Mouse (Mus musculus) layer of hippocampus, adult 6 months (tissue): ENCODE data around the gene Rpl37a. TPM values are rescaled to one million over a fixed set of nuclear protein-coding genes. Genes with fewer than 3 reads are reported as not detected.

Source experiments
- long read RNA-seq, 2 experiments: library from polyadenylated mRNA; unstranded; transcript quantifications; one replicate each; pipeline ENCODE4 v2.0.0; 2019 to 2020
- polyA plus RNA-seq: library from polyadenylated mRNA; unstranded; fragments of <200 nt; fragmentation: Nextera tagmentation; gene quantifications from 2 replicates; pipeline ENCODE4 v1.2.3, GENCODE M21; 2021

Rpl37a gene
- 1,687 and 1,757 TPM in 2 replicates for polyA plus RNA-seq
- long read RNA-seq, experiment 1, transcript Rpl37a-204 (3 exons, 665 nt): minor isoform, 21 of 731 reads
- long read RNA-seq, experiment 1, transcript Rpl37a-201 (4 exons, 558 nt): major isoform, 703 of 731 reads
- long read RNA-seq, experiment 1, partial matches to known transcripts: 0 of 731 reads
- long read RNA-seq, experiment 1, other reads (novel, unspliced or antisense): 7 of 731 reads
- long read RNA-seq, experiment 2, transcript Rpl37a-201 (4 exons, 558 nt): major isoform, 48 of 52 reads
- long read RNA-seq, experiment 2, partial matches to known transcripts: 0 of 52 reads
- long read RNA-seq, experiment 2, other reads (novel, unspliced or antisense): 2 of 52 reads

DNA sequence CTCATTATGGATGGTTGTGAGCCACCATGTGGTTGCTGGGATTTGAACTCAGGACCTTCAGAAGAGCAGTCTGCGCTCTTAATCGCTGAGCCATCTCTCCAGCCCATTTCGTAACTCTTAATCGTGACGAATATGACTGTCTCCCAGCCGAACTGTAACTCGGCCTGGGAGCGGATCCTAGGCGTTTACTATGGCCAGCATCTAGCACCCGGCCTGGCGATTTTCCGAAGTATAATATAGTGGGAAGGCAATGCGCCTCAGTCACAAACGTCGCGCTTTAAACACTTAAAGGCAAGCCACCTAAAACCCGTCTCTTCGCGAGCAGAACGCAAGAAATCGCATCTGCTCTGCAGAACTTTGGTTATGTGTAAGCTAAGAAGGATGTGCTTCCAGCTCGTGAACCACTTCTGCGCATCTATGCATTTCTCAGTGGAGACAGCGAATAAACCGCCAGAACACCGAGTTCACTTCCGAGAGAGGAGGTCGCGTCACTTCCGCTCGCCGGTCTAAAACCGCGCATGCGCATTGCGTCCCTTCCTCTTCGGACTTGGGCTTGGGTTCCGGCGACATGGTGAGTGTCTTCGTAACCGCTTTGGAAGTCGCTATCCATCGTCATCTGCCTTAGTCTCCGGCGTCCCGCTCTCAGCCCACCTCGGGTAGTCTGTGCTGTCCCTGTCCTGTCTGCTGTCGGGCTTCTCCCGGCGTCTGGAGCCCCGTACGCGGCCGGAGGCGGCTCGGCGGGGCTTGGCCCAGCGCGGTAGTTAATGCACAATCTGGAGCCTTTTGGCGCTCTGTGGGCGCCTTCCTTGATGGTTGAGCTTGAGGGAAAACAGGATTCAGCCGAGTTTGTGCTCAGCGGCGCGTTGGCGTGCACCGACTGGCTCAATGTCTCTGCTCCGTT, at the start of gene Rpl37a:
Gene Rpl37a (plus strand): TSS at position 538 of the 901 bp plus-strand sequence.

GRCm38 (mm10) chr1:72700479-72700878, 10.6 kb upstream of the Rpl37a start, which contains the start of gene Ankar:
TSS of gene Ankar (minus strand) at chr1:72700579.

Other genes with a start within 250 kb of the Rpl37a start
- gene March4, start 174.4 kb upstream of the Rpl37a start, polyA plus RNA-seq: 1.7 and 1.8 TPM in 2 replicates
- gene Smarcal1, start 128.0 kb upstream of the Rpl37a start, polyA plus RNA-seq: 23.7 and 23.8 TPM in 2 replicates
- not detected in 2 replicates for gene Ankar, start 10.7 kb upstream of the Rpl37a start, polyA plus RNA-seq
- 54.0 and 151 TPM in 2 replicates for gene Igfbp2, start 113.2 kb downstream of the Rpl37a start, polyA plus RNA-seq
- gene Igfbp5, start 163.6 kb downstream of the Rpl37a start, polyA plus RNA-seq: 8.2 TPM in 2 replicates